Mouse (Mus musculus): ENCODE results near the gene Camk2g. TPM values are rescaled to one million over a fixed set of nuclear protein-coding genes. Genes with fewer than 3 reads are reported as not detected.

Gene Camk2g
- polyA plus RNA-seq, 1 experiment, result 74.2 TPM

GRCm38 (mm10) chr14:20815448-20815847, 21.6 kb upstream of the Camk2g start:
- no peaks in the 10 kb centered on the region for H3K79me3 ChIP-seq (ENCODE audit: low read depth)
- H3K4me3 ChIP-seq (ENCODE audit: insufficient read depth, poor library complexity, severe bottlenecking), result no peak overlapping the region
- H3K79me2 ChIP-seq (ENCODE audit: control insufficient read depth, insufficient read depth), result no peaks in the 10 kb centered on the region
- no peak overlapping the region for H3ac ChIP-seq (ENCODE audit: control insufficient read depth, insufficient read length, low read depth)
- H3K27me3 ChIP-seq (ENCODE audit: control insufficient read depth, insufficient read depth, insufficient read length), result no peaks in the 10 kb centered on the region
- TF ChIP-seq CEBPB (IDR thresholded peaks at IDR 0.05; ENCODE audit: low read depth), result no peak
- no peak for TF ChIP-seq FOSL1 (IDR thresholded peaks at IDR 0.05; ENCODE audit: insufficient read depth, low read length, poor library complexity, severe bottlenecking)
- TF ChIP-seq MYOG (IDR thresholded peaks at IDR 0.05; ENCODE audit: control insufficient read depth, extremely low read depth, insufficient read length), result no peak
- no peak for TF ChIP-seq MAX (IDR thresholded peaks at IDR 0.05)
- TF ChIP-seq USF1 (IDR thresholded peaks at IDR 0.05; ENCODE audit: low read depth), result no peak
- TF ChIP-seq CTCF (IDR thresholded peaks at IDR 0.05; ENCODE audit: control insufficient read depth, insufficient read depth, insufficient read length), result no peak
- no peak for TF ChIP-seq MYOD1 (IDR thresholded peaks at IDR 0.05; ENCODE audit: control insufficient read depth, insufficient read length, low read depth)
- H3K36me3 ChIP-seq (ENCODE audit: control insufficient read depth, insufficient read depth), result no peaks in the 10 kb centered on the region

DNA sequence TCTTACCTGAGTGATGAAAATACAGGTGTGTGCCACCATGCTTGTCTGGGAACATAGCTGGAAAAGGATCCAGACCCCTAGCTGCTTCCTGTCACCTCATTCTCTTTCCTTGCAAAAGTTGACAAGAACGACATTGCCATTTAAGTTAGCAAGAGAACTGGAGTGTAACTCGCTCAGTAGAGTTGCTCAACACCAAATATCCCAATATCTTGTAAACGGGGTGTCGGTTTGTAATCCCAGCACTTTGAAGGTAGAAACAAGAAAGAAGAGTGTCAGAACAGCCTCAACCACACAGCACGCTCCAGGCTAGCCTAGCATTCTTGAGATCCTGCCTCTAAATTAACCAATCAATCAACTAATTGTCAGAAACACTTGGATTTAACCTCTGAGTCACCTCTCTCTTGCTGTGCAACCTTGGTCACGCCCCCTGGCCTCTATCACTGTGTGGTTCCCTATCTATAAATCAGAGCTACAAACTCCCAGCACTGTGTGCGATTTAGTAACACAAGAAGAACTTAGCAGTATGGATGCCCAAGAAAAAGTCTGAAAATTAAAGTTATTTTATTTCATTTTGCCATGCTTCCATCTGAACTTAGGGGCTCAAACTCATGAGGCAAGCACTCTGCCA, 18.0 kb upstream of the Camk2g start:
- no peak overlapping the region for H3ac ChIP-seq (ENCODE audit: control insufficient read depth, insufficient read length, low read depth)
- H3K79me2 ChIP-seq (ENCODE audit: control insufficient read depth, insufficient read depth), result no peaks in the 10 kb centered on the region
- H3K4me3 ChIP-seq (ENCODE audit: insufficient read depth, poor library complexity, severe bottlenecking), result no peak overlapping the region
- no peaks in the 10 kb centered on the region for H3K36me3 ChIP-seq (ENCODE audit: control insufficient read depth, insufficient read depth)
- no peaks in the 10 kb centered on the region for H3K27me3 ChIP-seq (ENCODE audit: control insufficient read depth, insufficient read depth, insufficient read length)
- no peaks in the 10 kb centered on the region for H3K79me3 ChIP-seq (ENCODE audit: low read depth)
- TF ChIP-seq MYOG (IDR thresholded peaks at IDR 0.05; ENCODE audit: control insufficient read depth, extremely low read depth, insufficient read length), result no peak
- TF ChIP-seq CEBPB (IDR thresholded peaks at IDR 0.05; ENCODE audit: low read depth), result peak; percentile 67
- TF ChIP-seq CTCF (IDR thresholded peaks at IDR 0.05; ENCODE audit: control insufficient read depth, insufficient read depth, insufficient read length), result no peak
- TF ChIP-seq MAX (IDR thresholded peaks at IDR 0.05), result no peak
- no peak for TF ChIP-seq MYOD1 (IDR thresholded peaks at IDR 0.05; ENCODE audit: control insufficient read depth, insufficient read length, low read depth)
- no peak for TF ChIP-seq USF1 (IDR thresholded peaks at IDR 0.05; ENCODE audit: low read depth)
- no peak for TF ChIP-seq FOSL1 (IDR thresholded peaks at IDR 0.05; ENCODE audit: insufficient read depth, low read length, poor library complexity, severe bottlenecking)

DNA sequence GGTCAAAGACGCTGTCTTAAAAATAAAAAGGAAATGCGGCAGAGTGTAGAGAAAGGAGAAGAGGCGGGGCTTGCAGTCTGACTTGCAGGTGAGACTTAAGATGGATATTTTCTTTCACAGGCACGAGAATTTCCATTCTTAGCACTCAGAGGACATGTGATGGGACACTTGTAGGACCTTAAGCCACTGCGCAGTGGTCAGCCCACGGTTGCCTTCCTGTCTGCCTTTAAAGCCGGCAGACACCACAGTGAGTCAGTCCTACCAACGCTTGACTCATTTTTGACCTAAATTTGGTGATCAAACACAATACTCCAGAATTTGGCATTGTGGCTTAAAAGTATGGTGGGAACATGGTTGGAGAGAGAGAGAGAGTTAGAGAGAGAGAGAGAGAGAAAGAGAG, 17.3 kb upstream of the Camk2g start:
- H3K4me3 ChIP-seq (ENCODE audit: insufficient read depth, poor library complexity, severe bottlenecking), result no peak overlapping the region
- no peaks in the 10 kb centered on the region for H3K79me2 ChIP-seq (ENCODE audit: control insufficient read depth, insufficient read depth)
- no peaks in the 10 kb centered on the region for H3K36me3 ChIP-seq (ENCODE audit: control insufficient read depth, insufficient read depth)
- H3ac ChIP-seq (ENCODE audit: control insufficient read depth, insufficient read length, low read depth), result no peak overlapping the region
- no peak for TF ChIP-seq CEBPB (IDR thresholded peaks at IDR 0.05; ENCODE audit: low read depth)
- TF ChIP-seq USF1 (IDR thresholded peaks at IDR 0.05; ENCODE audit: low read depth), result peak; percentile 64
- TF ChIP-seq MAX (IDR thresholded peaks at IDR 0.05), result peak; percentile 54
- no peak for TF ChIP-seq CTCF (IDR thresholded peaks at IDR 0.05; ENCODE audit: control insufficient read depth, insufficient read depth, insufficient read length)
- TF ChIP-seq MYOG (IDR thresholded peaks at IDR 0.05; ENCODE audit: control insufficient read depth, extremely low read depth, insufficient read length), result no peak
- peak; percentile 83 for TF ChIP-seq FOSL1 (IDR thresholded peaks at IDR 0.05; ENCODE audit: insufficient read depth, low read length, poor library complexity, severe bottlenecking)
- peak; percentile 20 for TF ChIP-seq MYOD1 (IDR thresholded peaks at IDR 0.05; ENCODE audit: control insufficient read depth, insufficient read length, low read depth)
- H3K27me3 ChIP-seq (ENCODE audit: control insufficient read depth, insufficient read depth, insufficient read length), result no peaks in the 10 kb centered on the region
- H3K79me3 ChIP-seq (ENCODE audit: low read depth), result no peaks in the 10 kb centered on the region

DNA sequence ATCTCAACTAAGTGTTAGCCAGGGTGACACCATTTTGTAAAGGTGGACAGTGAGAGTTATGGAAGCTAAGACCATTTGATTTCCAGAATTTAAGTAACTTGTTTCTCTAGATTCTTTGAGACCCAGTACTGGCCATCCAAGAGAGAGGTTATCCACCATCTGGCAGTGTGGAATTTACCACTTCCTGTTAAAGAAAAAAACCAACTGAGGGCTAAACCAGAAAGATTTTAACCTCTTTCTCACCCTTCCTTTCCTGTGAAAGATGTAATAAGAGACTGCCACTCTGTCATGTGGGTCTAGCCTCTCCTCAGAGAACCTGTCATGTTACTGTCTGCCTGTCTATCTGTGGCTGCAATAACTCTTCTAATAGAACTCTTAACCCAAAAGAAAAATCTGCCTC, 15.9 kb upstream of the Camk2g start:
- Histone ChIP-seq H3K4me3 (ENCODE audit: insufficient read depth, poor library complexity, severe bottlenecking) (no peak overlapping the region), H3ac (ENCODE audit: control insufficient read depth, insufficient read length, low read depth) (no peak overlapping the region), H3K27me3 (ENCODE audit: control insufficient read depth, insufficient read depth, insufficient read length) (no peaks in the 10 kb centered on the region), H3K36me3 (ENCODE audit: control insufficient read depth, insufficient read depth) (no peaks in the 10 kb centered on the region), H3K79me2 (ENCODE audit: control insufficient read depth, insufficient read depth) (no peaks in the 10 kb centered on the region), H3K79me3 (ENCODE audit: low read depth) (no peaks in the 10 kb centered on the region)
- TF ChIP-seq USF1 (IDR thresholded peaks at IDR 0.05; ENCODE audit: low read depth), result peak; percentile 49
- no peak for TF ChIP-seq MYOG (IDR thresholded peaks at IDR 0.05; ENCODE audit: control insufficient read depth, extremely low read depth, insufficient read length)
- TF ChIP-seq MYOD1 (IDR thresholded peaks at IDR 0.05; ENCODE audit: control insufficient read depth, insufficient read length, low read depth), result no peak
- no peak for TF ChIP-seq FOSL1 (IDR thresholded peaks at IDR 0.05; ENCODE audit: insufficient read depth, low read length, poor library complexity, severe bottlenecking)
- TF ChIP-seq MAX (IDR thresholded peaks at IDR 0.05), result no peak
- no peak for TF ChIP-seq CEBPB (IDR thresholded peaks at IDR 0.05; ENCODE audit: low read depth)
- no peak for TF ChIP-seq CTCF (IDR thresholded peaks at IDR 0.05; ENCODE audit: control insufficient read depth, insufficient read depth, insufficient read length)

- Histone ChIP-seq H3ac (ENCODE audit: control insufficient read depth, insufficient read length, low read depth) (no peak overlapping the region), H3K36me3 (ENCODE audit: control insufficient read depth, insufficient read depth) (no peaks in the 10 kb centered on the region), H3K79me3 (ENCODE audit: low read depth) (no peaks in the 10 kb centered on the region), H3K79me2 (ENCODE audit: control insufficient read depth, insufficient read depth) (no peaks in the 10 kb centered on the region), H3K27me3 (ENCODE audit: control insufficient read depth, insufficient read depth, insufficient read length) (no peaks in the 10 kb centered on the region), H3K4me3 (ENCODE audit: insufficient read depth, poor library complexity, severe bottlenecking) (no peak overlapping the region)
- no peak for TF ChIP-seq USF1 (IDR thresholded peaks at IDR 0.05; ENCODE audit: low read depth)
- no peak for TF ChIP-seq FOSL1 (IDR thresholded peaks at IDR 0.05; ENCODE audit: insufficient read depth, low read length, poor library complexity, severe bottlenecking)
- TF ChIP-seq CTCF (IDR thresholded peaks at IDR 0.05; ENCODE audit: control insufficient read depth, insufficient read depth, insufficient read length), result no peak
- no peak for TF ChIP-seq CEBPB (IDR thresholded peaks at IDR 0.05; ENCODE audit: low read depth)
- no peak for TF ChIP-seq MYOG (IDR thresholded peaks at IDR 0.05; ENCODE audit: control insufficient read depth, extremely low read depth, insufficient read length)
- TF ChIP-seq MAX (IDR thresholded peaks at IDR 0.05), result no peak
- TF ChIP-seq MYOD1 (IDR thresholded peaks at IDR 0.05; ENCODE audit: control insufficient read depth, insufficient read length, low read depth), result peak; percentile 51
These were observed 15.5 kb upstream of the Camk2g start for GRCm38 (mm10) chr14:20809349-20809748.
